Mouse (Mus musculus) right cerebral cortex, adult 2 months (tissue): ENCODE measurements at regions not wholly inside any gene's neighbourhood (a gene's known extent, or its start where the extent isn't known, plus 50 kb on each side); places are given as distances from the start of the nearest gene placed in this dataset.

Experiments
- DNase-seq, 2 experiments: peaks; one replicate each; pipeline ENCODE4 v3.0.0; 2021 to 2022; ENCODE audit warnings: low spot score in 2 of 2

DNA sequence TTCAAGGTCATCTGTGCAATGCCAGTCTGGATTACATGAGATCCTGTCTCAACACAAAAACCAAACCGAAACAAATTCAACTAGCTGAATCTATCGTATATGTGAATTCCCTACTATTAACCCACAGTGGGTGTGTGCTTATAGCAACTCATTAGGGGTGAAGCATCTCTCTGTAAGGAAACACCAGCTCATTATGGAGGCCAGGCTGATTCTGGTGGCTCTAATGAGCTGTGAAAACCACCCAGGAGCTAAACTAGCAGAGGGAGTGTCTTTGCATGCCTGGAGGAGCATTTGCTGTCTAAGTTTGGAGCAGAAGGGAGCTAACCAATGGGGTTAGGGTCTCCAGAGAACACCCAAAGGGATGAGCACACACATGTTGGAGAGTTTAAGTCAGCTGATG is 54.1 kb upstream of the Adamts2 start:
- no peak for DNase-seq

DNA sequence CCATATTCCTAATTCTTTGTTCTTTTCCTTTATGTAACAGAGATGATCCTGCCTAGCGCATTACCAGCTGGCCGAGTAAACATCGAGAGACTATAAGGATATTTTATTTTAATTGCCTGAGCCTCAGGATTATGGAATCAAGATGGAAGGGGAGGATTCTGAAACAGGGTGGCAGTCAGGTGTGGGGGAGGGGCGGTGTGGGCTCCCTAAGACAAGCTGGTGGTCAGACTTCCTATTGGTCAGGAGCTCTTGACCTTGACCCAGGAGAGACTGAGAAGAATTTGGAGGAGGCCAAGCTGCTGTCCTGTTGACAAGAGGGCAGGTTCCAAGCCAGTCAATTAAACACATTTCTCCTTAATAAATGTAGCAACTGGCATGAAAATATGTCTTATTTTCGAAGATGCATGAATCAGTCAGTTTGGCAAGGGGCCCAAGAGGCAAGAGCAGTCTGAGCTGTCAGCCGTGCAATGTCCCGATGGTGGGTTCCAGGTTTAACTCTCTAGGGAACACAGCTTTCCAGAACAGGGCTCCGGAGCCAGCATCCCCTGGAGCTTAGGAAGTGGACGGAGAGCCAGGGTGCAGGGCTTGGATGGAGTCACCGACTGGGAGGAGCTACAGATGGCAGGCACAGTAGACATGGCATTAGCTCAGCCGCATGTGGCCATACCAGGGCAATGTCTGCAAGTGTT is 55.3 kb upstream of the Adamts2 start:
- peak; percentile 66 to 69 for DNase-seq

- no peak for DNase-seq
These were observed 56.5 kb upstream of the Adamts2 start for GRCm38 (mm10) chr11:50545421-50545820.

GRCm38 (mm10) chr11:50540136-50540535 is 61.7 kb upstream of the Adamts2 start:
- no peak for DNase-seq

GRCm38 (mm10) chr11:50534266-50534665 is 67.6 kb upstream of the Adamts2 start:
- no peak for DNase-seq

GRCm38 (mm10) chr11:50527923-50528322 is 74.0 kb upstream of the Adamts2 start:
- no peak for DNase-seq

DNA sequence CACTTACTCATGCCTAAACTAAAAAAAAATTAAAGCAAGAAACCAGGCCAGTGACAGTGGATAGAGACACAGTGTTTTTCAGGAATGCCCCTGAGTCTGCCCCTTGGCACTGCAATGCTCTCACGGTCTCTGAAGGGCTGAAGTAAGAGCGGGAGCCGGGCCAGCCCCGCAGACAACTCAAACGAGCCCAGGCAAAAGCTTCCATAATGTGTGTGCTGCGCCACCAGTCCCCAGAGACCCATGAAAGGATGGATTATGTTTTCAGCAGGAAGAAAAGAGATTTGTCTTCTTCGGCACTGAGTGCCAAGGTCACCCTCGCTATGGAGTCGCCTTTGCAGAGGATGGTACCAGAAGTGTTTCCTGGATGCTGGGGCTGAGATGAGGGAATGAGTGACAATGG is 81.7 kb upstream of the Adamts2 start:
- DNase-seq = no peak

DNA sequence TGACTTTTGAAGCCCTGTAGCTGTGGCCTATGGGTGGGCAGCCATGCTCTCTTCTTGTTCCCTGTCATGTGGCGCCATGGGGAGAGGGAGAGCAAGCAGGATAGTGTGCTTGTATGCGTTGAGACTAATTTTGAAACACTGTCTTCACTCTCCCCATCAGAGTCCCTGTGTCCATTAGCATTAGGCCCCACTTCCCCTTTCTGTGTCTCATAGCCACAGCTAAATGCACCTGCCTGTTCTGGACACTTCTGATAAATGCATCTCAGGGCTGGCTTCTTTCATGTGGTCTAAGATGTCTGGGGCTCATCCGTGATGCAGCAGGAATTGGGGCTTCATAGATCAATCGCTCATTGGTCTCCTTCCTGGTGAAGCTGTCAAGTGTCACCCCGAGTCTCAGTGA is 77.0 kb upstream of the Rufy1 start:
- DNase-seq = no peak

- no peak for DNase-seq
These were observed 76.5 kb upstream of the Rufy1 start for GRCm38 (mm10) chr11:50507498-50507824.

- DNase-seq = no peak
These were observed 76.0 kb upstream of the Rufy1 start for GRCm38 (mm10) chr11:50506820-50507497.

- no peak for DNase-seq
These were observed 70.4 kb upstream of the Rufy1 start for GRCm38 (mm10) chr11:50501352-50501751.

DNA sequence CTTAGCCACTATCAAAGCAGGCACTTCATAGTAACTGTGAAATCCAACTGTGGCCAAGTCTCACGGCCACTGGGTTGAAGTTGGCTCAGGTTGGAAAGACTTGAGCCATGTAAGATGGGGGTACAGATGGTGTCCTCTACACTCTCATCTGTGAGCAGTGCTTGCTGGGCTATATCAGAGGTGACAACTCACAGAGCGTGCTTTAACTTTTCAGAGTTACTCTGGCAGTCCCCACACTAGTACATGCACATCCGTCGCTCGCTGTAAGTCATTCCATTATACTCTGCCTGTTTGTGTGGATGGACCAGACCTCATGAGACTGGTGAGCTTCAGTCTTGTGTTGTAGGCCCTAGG is 62.2 kb upstream of the Rufy1 start:
- no peak for DNase-seq

DNA sequence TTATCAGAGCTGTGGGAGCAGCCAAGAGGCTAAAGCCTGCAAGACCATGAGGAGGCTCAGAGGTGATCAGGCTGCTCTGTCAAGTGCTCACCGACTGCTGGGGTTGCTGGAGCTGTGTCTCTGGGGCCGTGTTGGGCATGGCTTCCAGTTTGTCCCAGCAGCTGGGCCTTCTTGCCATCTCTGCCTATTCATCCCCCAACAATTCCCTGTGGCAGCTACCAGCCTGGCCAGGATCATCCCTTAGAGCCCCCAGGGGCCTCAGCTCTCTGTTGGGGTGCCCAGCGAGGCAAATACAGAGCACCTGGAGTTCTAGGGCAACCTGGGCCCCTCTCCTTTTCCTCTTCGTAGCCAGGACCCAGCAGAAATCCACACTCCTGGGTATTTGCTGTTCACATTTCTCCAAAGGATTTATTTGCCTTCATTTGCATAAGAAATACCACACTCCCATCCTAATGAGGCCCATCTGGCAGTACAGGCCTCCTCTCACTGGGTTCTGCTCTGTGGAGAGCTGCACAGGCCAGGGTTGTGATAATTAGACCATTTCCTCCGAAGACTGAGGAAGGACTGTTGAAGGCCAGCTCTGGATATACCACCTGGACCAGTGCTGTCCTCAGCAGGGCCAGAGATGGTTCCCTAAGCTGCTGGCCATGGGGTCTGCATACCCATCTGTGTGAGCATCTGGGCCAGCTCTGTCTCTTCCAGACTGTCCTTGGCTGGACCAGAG is 61.6 kb upstream of the Rufy1 start:
- DNase-seq = no peak

GRCm38 (mm10) chr11:50483821-50484220 is 52.9 kb upstream of the Rufy1 start:
- no peak for DNase-seq

- DNase-seq = no peak
These were observed 52.2 kb upstream of the Rufy1 start for GRCm38 (mm10) chr11:50483116-50483515.

DNA sequence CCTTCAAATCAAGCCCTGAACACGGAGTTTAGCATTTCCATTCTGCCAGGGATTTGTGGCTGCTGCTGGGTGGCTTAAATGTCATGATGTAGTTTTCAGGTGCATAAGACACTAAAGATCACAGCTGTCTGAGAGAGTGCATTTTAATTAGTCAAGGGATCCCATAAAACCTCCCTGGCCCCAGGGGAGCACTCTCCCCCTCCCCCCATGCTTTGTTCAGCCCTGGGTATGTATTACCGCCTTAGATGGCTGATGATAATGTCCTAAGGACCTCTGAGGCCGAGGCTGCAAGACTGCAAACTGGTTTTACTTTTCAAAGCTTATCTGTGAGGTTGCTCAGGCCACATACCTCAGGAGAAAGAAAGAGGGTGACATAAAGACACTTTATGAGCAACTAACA is 51.7 kb upstream of the Rufy1 start:
- DNase-seq = no peak
